Mouse (Mus musculus) embryonic facial prominence, embryonic 11.5 days (tissue): ENCODE results near the gene Dcbld2. TPM values are rescaled to one million over a fixed set of nuclear protein-coding genes. Genes with fewer than 3 reads are reported as not detected.

ENCODE experiments used
- ATAC-seq: fragments of 200-750 bp; cut with Nextera tagmentation; replicated peaks from 2 replicates; pipeline ENCODE4 v1.8.0; 2017; ENCODE audit warnings: low read depth; ENCODE audit not compliant: insufficient number of reproducible peaks, low FRiP score, low TSS enrichment
- DNase-seq: peaks from one replicate; pipeline ENCODE4 v3.0.0-alpha.2; 2015; ENCODE audit warnings: low spot score
- H3K27ac ChIP-seq: fragments of 300-500 bp; sonication (generic); replicated peaks from 2 replicates; pipeline ENCODE4 v1.5.1; 2014; ENCODE audit warnings: mild to moderate bottlenecking, low read depth, low read length, control low read depth
- H3K27me3 ChIP-seq: fragments of 300-500 bp; sonication (generic); 2 replicates; pipeline ENCODE4 v1.6.1; 2014; ENCODE audit warnings: mild to moderate bottlenecking, low read length, moderate library complexity, mixed read lengths; ENCODE audit not compliant: control insufficient read depth, insufficient read depth
- H3K36me3 ChIP-seq: fragments of 300-500 bp; sonication (generic); replicated peaks from 2 replicates; pipeline ENCODE4 v1.6.1; 2014; ENCODE audit warnings: low read depth, mild to moderate bottlenecking, low read length, moderate library complexity, mixed read lengths; ENCODE audit not compliant: control insufficient read depth, insufficient read depth
- H3K4me1 ChIP-seq: fragments of 300-500 bp; sonication (generic); 2 replicates; pipeline ENCODE4 v1.6.1; 2014; ENCODE audit warnings: low read length, mixed read lengths; ENCODE audit not compliant: control insufficient read depth, insufficient read depth
- H3K4me2 ChIP-seq: fragments of 300-500 bp; sonication (generic); 2 replicates; pipeline ENCODE4 v1.6.1; 2014; ENCODE audit warnings: low read depth, mild to moderate bottlenecking, control low read depth, low read length, moderate library complexity
- H3K4me3 ChIP-seq: fragments of 300-500 bp; sonication (generic); 2 replicates; pipeline ENCODE4 v1.5.1; 2014; ENCODE audit warnings: low read depth, low read length, control low read depth
- H3K9ac ChIP-seq: fragments of 300-500 bp; sonication (generic); replicated peaks from 2 replicates; pipeline ENCODE4 v1.6.1; 2014; ENCODE audit warnings: mild to moderate bottlenecking, control low read depth, low read length
- H3K9me3 ChIP-seq: fragments of 300-500 bp; sonication (generic); replicated peaks from 2 replicates; pipeline ENCODE4 v1.6.1; 2016; ENCODE audit warnings: mild to moderate bottlenecking, low read length, inconsistent platforms, mixed read lengths; ENCODE audit not compliant: control insufficient read depth
- WGBS: fragments of 180-500 bp; shearing (Covaris S2); extraction: QIAGEN DNeasy Blood & Tissue Kit; methylation state at CpG from one replicate; pipeline ENCODE4 v1.1.7; 2014; 5-methylcytosine and 5-hydroxymethylcytosine counted together
- polyA plus RNA-seq: library from polyadenylated mRNA; unstranded; fragments of >200 nt; fragmentation: Nextera tagmentation; extraction: Ambion mirVana; gene quantifications from 2 replicates; pipeline ENCODE4 v1.2.1, GENCODE M21; 2014

The Dcbld2 gene
- polyA plus RNA-seq, 1 experiment from 2014 or later = 15.3 TPM

GRCm38 (mm10) chr16:58479898-58480448 is 71.7 kb downstream of the Dcbld2 start:
- no peak for DNase-seq
- Histone ChIP-seq H3K4me2 (no peak overlapping the region), H3K4me1 (no peaks in the 10 kb centered on the region), H3K9me3 (no peaks in the 10 kb centered on the region), H3K36me3 (no peaks in the 10 kb centered on the region), H3K4me3 (no peak overlapping the region), H3K27ac (no peak overlapping the region), H3K27me3 (no peaks in the 10 kb centered on the region), H3K9ac (no peak overlapping the region)
- ATAC-seq = no peak
- 89% methylated on average over 4 of the region's 4 CpGs for WGBS

- Histone ChIP-seq H3K27me3 (no peaks in the 10 kb centered on the region), H3K27ac (no peak overlapping the region), H3K36me3 (no peaks in the 10 kb centered on the region), H3K4me2 (no peak overlapping the region), H3K9me3 (no peaks in the 10 kb centered on the region), H3K4me3 (no peak overlapping the region), H3K9ac (no peak overlapping the region), H3K4me1 (no peaks in the 10 kb centered on the region)
- WGBS = 84% methylated on average over 9 of the region's 9 CpGs
- ATAC-seq = no peak
- no peak for DNase-seq
These were observed 73.1 kb downstream of the Dcbld2 start for GRCm38 (mm10) chr16:58481219-58481905.

DNA sequence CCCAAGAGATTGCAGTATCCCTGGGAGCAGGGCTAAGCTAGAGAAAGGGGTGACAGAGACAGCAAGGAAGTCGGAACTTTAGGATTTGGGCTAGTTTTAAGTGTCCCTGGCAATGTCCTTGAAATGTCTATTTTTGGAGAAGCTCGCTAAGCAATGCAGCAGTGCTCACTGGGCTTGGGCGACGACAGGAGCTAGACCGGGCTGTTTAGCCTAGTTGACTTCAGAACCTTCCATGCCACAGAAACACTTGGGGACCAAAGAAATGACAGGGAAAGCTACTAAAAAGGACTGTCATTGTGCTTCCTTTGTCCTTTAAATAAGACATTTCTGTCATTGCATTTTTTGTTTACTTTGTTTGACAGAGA is 73.6 kb downstream of the Dcbld2 start:
- H3K4me1 ChIP-seq = no peaks in the 10 kb centered on the region
- H3K9me3 ChIP-seq = no peaks in the 10 kb centered on the region
- no peaks in the 10 kb centered on the region for H3K27me3 ChIP-seq
- H3K4me2 ChIP-seq = no peak overlapping the region
- no peak overlapping the region for H3K9ac ChIP-seq
- DNase-seq (no peak), ATAC-seq (no peak)
- no peak overlapping the region for H3K27ac ChIP-seq
- 82% methylated on average over 5 of the region's 5 CpGs for WGBS
- H3K36me3 ChIP-seq = no peaks in the 10 kb centered on the region
- H3K4me3 ChIP-seq = no peak overlapping the region

DNA sequence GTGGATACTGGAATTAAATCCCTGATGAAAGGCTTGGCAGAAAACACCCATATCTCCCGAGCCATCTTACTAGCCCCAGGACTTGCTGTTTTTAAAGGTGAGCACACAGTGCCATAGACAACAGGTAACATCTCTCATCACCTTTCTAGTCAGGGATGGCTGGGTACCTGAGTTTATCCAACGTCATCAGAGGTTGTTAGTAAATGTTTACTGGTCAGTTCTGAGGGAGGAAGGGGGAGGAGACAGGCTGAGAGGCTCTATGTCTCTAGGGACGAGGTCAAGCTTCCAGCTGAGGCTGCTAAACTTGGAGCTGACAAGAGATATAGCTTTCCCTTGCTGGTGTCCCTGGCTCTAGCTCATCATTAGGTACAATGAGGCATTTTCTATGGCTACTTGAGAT is 74.1 kb downstream of the Dcbld2 start:
- Histone ChIP-seq H3K9ac (no peak overlapping the region), H3K4me3 (no peak overlapping the region), H3K4me1 (no peaks in the 10 kb centered on the region), H3K27me3 (no peaks in the 10 kb centered on the region), H3K27ac (no peak overlapping the region), H3K4me2 (no peak overlapping the region), H3K9me3 (no peaks in the 10 kb centered on the region), H3K36me3 (no peaks in the 10 kb centered on the region)
- WGBS = 70% methylated on average over 3 of the region's 3 CpGs
- DNase-seq (no peak), ATAC-seq (no peak)

- DNase-seq (no peak), ATAC-seq (no peak)
- Histone ChIP-seq H3K4me2 (no peak overlapping the region), H3K9me3 (no peaks in the 10 kb centered on the region), H3K9ac (no peak overlapping the region), H3K4me3 (no peak overlapping the region), H3K27ac (no peak overlapping the region), H3K27me3 (no peaks in the 10 kb centered on the region), H3K36me3 (no peaks in the 10 kb centered on the region), H3K4me1 (no peaks in the 10 kb centered on the region)
- WGBS = 87% methylated on average over 6 of the region's 6 CpGs
These were observed 79.6 kb downstream of the Dcbld2 start for GRCm38 (mm10) chr16:58487861-58488260.

DNA sequence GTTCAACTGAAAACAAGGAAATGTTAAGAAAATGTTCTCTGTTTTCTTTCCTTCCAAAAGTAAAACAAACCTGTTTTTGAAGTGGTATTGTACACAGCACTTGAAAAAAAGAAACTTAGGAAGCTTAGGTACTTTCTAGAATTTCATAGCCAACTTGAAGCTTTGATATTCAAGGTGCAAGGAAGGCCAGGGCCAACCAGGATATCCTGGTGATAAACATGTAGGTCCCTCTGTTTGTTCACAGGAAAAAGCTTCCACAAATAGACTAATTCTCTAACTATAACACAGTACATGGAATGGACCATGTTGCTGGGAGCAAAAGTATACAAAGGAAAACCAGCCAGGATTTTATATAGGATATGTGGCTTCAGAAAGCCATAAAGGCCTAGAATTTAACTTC is 88.5 kb downstream of the Dcbld2 start:
- no peaks in the 10 kb centered on the region for H3K9me3 ChIP-seq
- no peak overlapping the region for H3K9ac ChIP-seq
- H3K4me3 ChIP-seq = no peak overlapping the region
- no peak overlapping the region for H3K27ac ChIP-seq
- H3K36me3 ChIP-seq = no peaks in the 10 kb centered on the region
- no peaks in the 10 kb centered on the region for H3K4me1 ChIP-seq
- ATAC-seq (no peak), DNase-seq (no peak)
- no peak overlapping the region for H3K4me2 ChIP-seq
- no peaks in the 10 kb centered on the region for H3K27me3 ChIP-seq

- H3K9me3 ChIP-seq = no peaks in the 10 kb centered on the region
- ATAC-seq = no peak
- H3K4me2 ChIP-seq = no peak overlapping the region
- H3K4me3 ChIP-seq = no peak overlapping the region
- 83% methylated on average over 9 of the region's 9 CpGs for WGBS
- H3K36me3 ChIP-seq = no peaks in the 10 kb centered on the region
- H3K27me3 ChIP-seq = no peaks in the 10 kb centered on the region
- no peak for DNase-seq
- no peaks in the 10 kb centered on the region for H3K4me1 ChIP-seq
- no peak overlapping the region for H3K27ac ChIP-seq
- no peak overlapping the region for H3K9ac ChIP-seq
These were observed 89.9 kb downstream of the Dcbld2 start for GRCm38 (mm10) chr16:58497886-58498713.

GRCm38 (mm10) chr16:58499172-58499584 is 90.9 kb downstream of the Dcbld2 start:
- 78% methylated on average over 1 of the region's 1 CpGs for WGBS
- no peak overlapping the region for H3K27ac ChIP-seq

More at GRCm38 (mm10) chr16:58499172-58499584, 90.9 kb downstream of the Dcbld2 start:
- H3K4me2 ChIP-seq = no peak overlapping the region
- H3K36me3 ChIP-seq = no peaks in the 10 kb centered on the region
- H3K4me1 ChIP-seq = no peaks in the 10 kb centered on the region
- H3K9ac ChIP-seq = no peak overlapping the region
- no peaks in the 10 kb centered on the region for H3K27me3 ChIP-seq
- DNase-seq (no peak), ATAC-seq (no peak)
- H3K9me3 ChIP-seq = no peaks in the 10 kb centered on the region
- no peak overlapping the region for H3K4me3 ChIP-seq
